Mouse (Mus musculus) thymus, postnatal 10 days (tissue): Measurements from ENCODE around the gene Alox8.

ENCODE experiments used
- DNase-seq, 2 experiments: peaks; one replicate each; pipeline ENCODE4 v3.0.0; 2021; ENCODE audit warnings: low spot score in 2 of 2

Gene Alox8

GRCm38 (mm10) chr11:69180120-69180519 lies 17.5 kb downstream of the Alox8 start:
- DNase-seq: no peak

GRCm38 (mm10) chr11:69179512-69179911 lies 18.1 kb downstream of the Alox8 start:
- no peak for DNase-seq

- no peak for DNase-seq
Measured at GRCm38 (mm10) chr11:69178525-69178924, 19.1 kb downstream of the Alox8 start.

GRCm38 (mm10) chr11:69174722-69175121 lies 22.9 kb downstream of the Alox8 start:
- DNase-seq: no peak

GRCm38 (mm10) chr11:69172606-69173005 lies 25.0 kb downstream of the Alox8 start:
- DNase-seq: no peak

- DNase-seq: peak in 1 of 2 experiments; percentile 41
Measured at GRCm38 (mm10) chr11:69171626-69172025, 26.0 kb downstream of the Alox8 start.

- no peak for DNase-seq
Measured at GRCm38 (mm10) chr11:69169313-69169712, 28.3 kb downstream of the Alox8 start.

- no peak for DNase-seq
Measured at GRCm38 (mm10) chr11:69156800-69157199, 40.8 kb downstream of the Alox8 start, which contains the start of gene Alox12b. Gene Alox12b, plus strand, starts transcription at chr11:69156989.

GRCm38 (mm10) chr11:69155351-69155750 lies 42.3 kb downstream of the Alox8 start:
- DNase-seq: no peak

- DNase-seq: no peak
Measured at GRCm38 (mm10) chr11:69153831-69154230, 43.8 kb downstream of the Alox8 start.

GRCm38 (mm10) chr11:69151004-69151403 lies 46.6 kb downstream of the Alox8 start:
- no peak for DNase-seq

- DNase-seq: peak; percentile 51 to 78
Measured at GRCm38 (mm10) chr11:69150444-69150843, 47.2 kb downstream of the Alox8 start.

GRCm38 (mm10) chr11:69149728-69150127 lies 47.9 kb downstream of the Alox8 start:
- DNase-seq: no peak

- no peak for DNase-seq
Measured at GRCm38 (mm10) chr11:69148451-69148960, 49.1 kb downstream of the Alox8 start.

- no peak for DNase-seq
Measured at GRCm38 (mm10) chr11:69147546-69147945, 50.1 kb downstream of the Alox8 start.

- DNase-seq: no peak
Measured at GRCm38 (mm10) chr11:69135361-69135760, 62.3 kb downstream of the Alox8 start.

- no peak for DNase-seq
Measured at GRCm38 (mm10) chr11:69134622-69134968, 63.0 kb downstream of the Alox8 start.
